Mouse (Mus musculus): ENCODE results near the gene Zcchc17. TPM values are rescaled to one million over a fixed set of nuclear protein-coding genes. Genes with fewer than 3 reads are reported as not detected.

The Zcchc17 gene
- polyA plus RNA-seq (2012; rRNA removed) = 17.3 and 18.2 TPM in 2 replicates

GRCm38 (mm10) chr4:130359486-130360237, at the start of gene Zcchc17, which contains the start of gene Snrnp40:
Zcchc17 (minus strand) TSS chr4:130359943.
Snrnp40 (plus strand) TSS chr4:130360132.
- TF ChIP-seq CTCF (IDR thresholded peaks at IDR 0.05; ENCODE audit: insufficient read depth, low read length) = no peak
- peak; percentile 88 for TF ChIP-seq POLR2A (IDR thresholded peaks at IDR 0.05; ENCODE audit: borderline replicate concordance, extremely low read depth, low read depth, low read length)
- Histone ChIP-seq H3K4me3 (replicated peaks; ENCODE audit: extremely low read depth, low read depth, low read length) (peak within 1 kb of the TSS; percentile 86), H3K4me1 (ENCODE audit: control insufficient read depth, insufficient read depth, low read length) (peaks cover 5% of the 10 kb centered on the region; the same call in 1 of the 2 replicates)
- 1% methylated on average over 49 of the region's 49 CpGs for WGBS
- DNase-seq = peak; percentile 98

GRCm38 (mm10) chr4:130391265-130391664, 31.5 kb upstream of the Zcchc17 start:
- 62% methylated on average over 3 of the region's 3 CpGs for WGBS
- H3K4me3 ChIP-seq (replicated peaks; ENCODE audit: extremely low read depth, low read depth, low read length) = no peak overlapping the region
- TF ChIP-seq CTCF (IDR thresholded peaks at IDR 0.05; ENCODE audit: insufficient read depth, low read length) (peak; percentile 33; the same call in 1 of the 2 replicates), POLR2A (IDR thresholded peaks at IDR 0.05; ENCODE audit: borderline replicate concordance, extremely low read depth, low read depth, low read length) (no peak)
- no peak for DNase-seq
- H3K4me1 ChIP-seq (ENCODE audit: control insufficient read depth, insufficient read depth, low read length) = no peaks in the 10 kb centered on the region

GRCm38 (mm10) chr4:130389927-130390326, 30.2 kb upstream of the Zcchc17 start:
- Histone ChIP-seq H3K4me1 (ENCODE audit: control insufficient read depth, insufficient read depth, low read length) (no peaks in the 10 kb centered on the region), H3K4me3 (replicated peaks; ENCODE audit: extremely low read depth, low read depth, low read length) (no peak overlapping the region)
- WGBS = 82% methylated on average over 7 of the region's 7 CpGs
- no peak for TF ChIP-seq POLR2A (IDR thresholded peaks at IDR 0.05; ENCODE audit: borderline replicate concordance, extremely low read depth, low read depth, low read length)
- TF ChIP-seq CTCF (IDR thresholded peaks at IDR 0.05; ENCODE audit: insufficient read depth, low read length) = no peak
- no peak for DNase-seq

- H3K4me3 ChIP-seq (replicated peaks; ENCODE audit: extremely low read depth, low read depth, low read length) = no peak overlapping the region
- 80% methylated on average over 6 of the region's 6 CpGs for WGBS
- peak; percentile 11 for DNase-seq
- TF ChIP-seq POLR2A (IDR thresholded peaks at IDR 0.05; ENCODE audit: borderline replicate concordance, extremely low read depth, low read depth, low read length) (no peak), CTCF (IDR thresholded peaks at IDR 0.05; ENCODE audit: insufficient read depth, low read length) (no peak)
- H3K4me1 ChIP-seq (ENCODE audit: control insufficient read depth, insufficient read depth, low read length) = no peaks in the 10 kb centered on the region
Observed at GRCm38 (mm10) chr4:130389496-130389895, 29.8 kb upstream of the Zcchc17 start.

- Histone ChIP-seq H3K4me3 (replicated peaks; ENCODE audit: extremely low read depth, low read depth, low read length) (no peak overlapping the region), H3K4me1 (ENCODE audit: control insufficient read depth, insufficient read depth, low read length) (no peaks in the 10 kb centered on the region)
- WGBS = 74% methylated on average over 3 of the region's 3 CpGs
- no peak for DNase-seq
- TF ChIP-seq CTCF (IDR thresholded peaks at IDR 0.05; ENCODE audit: insufficient read depth, low read length) (no peak), POLR2A (IDR thresholded peaks at IDR 0.05; ENCODE audit: borderline replicate concordance, extremely low read depth, low read depth, low read length) (no peak)
Observed at GRCm38 (mm10) chr4:130387256-130387655, 27.5 kb upstream of the Zcchc17 start.

GRCm38 (mm10) chr4:130380418-130380817, 20.7 kb upstream of the Zcchc17 start:
- no peaks in the 10 kb centered on the region; the same call in 1 of the 2 replicates for H3K4me1 ChIP-seq (ENCODE audit: control insufficient read depth, insufficient read depth, low read length)
- DNase-seq = no peak
- TF ChIP-seq POLR2A (IDR thresholded peaks at IDR 0.05; ENCODE audit: borderline replicate concordance, extremely low read depth, low read depth, low read length) = no peak
- TF ChIP-seq CTCF (IDR thresholded peaks at IDR 0.05; ENCODE audit: insufficient read depth, low read length) = no peak
- 81% methylated on average over 2 of the region's 2 CpGs for WGBS
- no peak overlapping the region for H3K4me3 ChIP-seq (replicated peaks; ENCODE audit: extremely low read depth, low read depth, low read length)

GRCm38 (mm10) chr4:130379181-130379580, 19.4 kb upstream of the Zcchc17 start:
- no peak overlapping the region for H3K4me3 ChIP-seq (replicated peaks; ENCODE audit: extremely low read depth, low read depth, low read length)
- 97% methylated on average over 2 of the region's 2 CpGs for WGBS
- DNase-seq = no peak
- TF ChIP-seq POLR2A (IDR thresholded peaks at IDR 0.05; ENCODE audit: borderline replicate concordance, extremely low read depth, low read depth, low read length) (no peak), CTCF (IDR thresholded peaks at IDR 0.05; ENCODE audit: insufficient read depth, low read length) (no peak)
- no peaks in the 10 kb centered on the region; the same call in 1 of the 2 replicates for H3K4me1 ChIP-seq (ENCODE audit: control insufficient read depth, insufficient read depth, low read length)

- TF ChIP-seq CTCF (IDR thresholded peaks at IDR 0.05; ENCODE audit: insufficient read depth, low read length) (no peak), POLR2A (IDR thresholded peaks at IDR 0.05; ENCODE audit: borderline replicate concordance, extremely low read depth, low read depth, low read length) (no peak)
- WGBS = 83% methylated on average over 4 of the region's 4 CpGs
- H3K4me1 ChIP-seq (ENCODE audit: control insufficient read depth, insufficient read depth, low read length) = no peaks in the 10 kb centered on the region; the same call in 1 of the 2 replicates
Observed at GRCm38 (mm10) chr4:130377500-130377899, 17.8 kb upstream of the Zcchc17 start.

GRCm38 (mm10) chr4:130376675-130377074, 16.9 kb upstream of the Zcchc17 start:
- Histone ChIP-seq H3K4me1 (ENCODE audit: control insufficient read depth, insufficient read depth, low read length) (no peaks in the 10 kb centered on the region; the same call in 1 of the 2 replicates), H3K4me3 (replicated peaks; ENCODE audit: extremely low read depth, low read depth, low read length) (no peak overlapping the region)
- DNase-seq = no peak
- no peak for TF ChIP-seq CTCF (IDR thresholded peaks at IDR 0.05; ENCODE audit: insufficient read depth, low read length)
- no peak for TF ChIP-seq POLR2A (IDR thresholded peaks at IDR 0.05; ENCODE audit: borderline replicate concordance, extremely low read depth, low read depth, low read length)
- 83% methylated on average over 4 of the region's 4 CpGs for WGBS

More at GRCm38 (mm10) chr4:130377500-130377899, 17.8 kb upstream of the Zcchc17 start:
- DNase-seq = no peak
- no peak overlapping the region for H3K4me3 ChIP-seq (replicated peaks; ENCODE audit: extremely low read depth, low read depth, low read length)

- under 1% methylated on average over 19 of the region's 19 CpGs for WGBS
- Histone ChIP-seq H3K4me1 (ENCODE audit: control insufficient read depth, insufficient read depth, low read length) (peaks cover 5% of the 10 kb centered on the region; the same call in 1 of the 2 replicates), H3K4me3 (replicated peaks; ENCODE audit: extremely low read depth, low read depth, low read length) (peak overlapping the region; percentile 83)
- TF ChIP-seq POLR2A (IDR thresholded peaks at IDR 0.05; ENCODE audit: borderline replicate concordance, extremely low read depth, low read depth, low read length) (no peak), CTCF (IDR thresholded peaks at IDR 0.05; ENCODE audit: insufficient read depth, low read length) (no peak)
- DNase-seq = no peak
Observed at GRCm38 (mm10) chr4:130360238-130360590, 471 bp upstream of the Zcchc17 start.
